ENCODE assay signal across 10 mouse cellular contexts in genomic region chr3:108567990-108568877, GRCm38 (mm10). TPM values are rescaled to one million over a fixed set of nuclear protein-coding genes. Genes with fewer than 3 reads are reported as not detected.
A peak's percentile ranks its signal among the peaks of the same experiment; 100 is the strongest.
DNase-seq lines count a peak whose midpoint lies in the region; ATAC-seq lines count a peak whose summit lies in the region.
"Had no signal": no experiment of that assay in that cellular context is flagged by ENCODE, and none has a peak within 500 bp of the region (broad histone marks: within the 10 kb centered on the region; RNA-seq: fewer than 3 reads in every experiment).

No protein-coding gene starts in this region.

- H3K27ac ChIP-seq in limb, embryonic 12.5 days = 0 out of 2 replicates have a peak overlapping the region, but pooled peaks have one; percentile 0
- H3K27ac ChIP-seq in limb, embryonic 10.5 days = no peak overlapping the region
- peak overlapping the region; percentile 60 for H3K27ac ChIP-seq in embryonic facial prominence, embryonic 13.5 days
- peak overlapping the region; percentile 86 for H3K27ac ChIP-seq in neural tube, embryonic 11.5 days (ENCODE audit: low read depth, low read length)

- no peaks in the 10 kb centered on the region for H3K36me3 ChIP-seq in limb, embryonic 12.5 days
- no peaks in the 10 kb centered on the region for H3K36me3 ChIP-seq in limb, embryonic 10.5 days
- H3K36me3 ChIP-seq in embryonic facial prominence, embryonic 13.5 days = no peaks in the 10 kb centered on the region
- no peaks in the 10 kb centered on the region for H3K36me3 ChIP-seq in neural tube, embryonic 11.5 days (ENCODE audit: control insufficient read depth, insufficient read depth, low read length)
- H3K36me3 ChIP-seq: G1E had no signal

- intact Hi-C loops in gastrocnemius, postnatal 36 days (cut with DNase I) = loop anchor here (5.0 kb wide), 1 partner anchor 101 kb away; no protein-coding TSS in a partner anchor

- 63% methylated on average over 15 of the region's 15 CpGs for WGBS in limb, embryonic 12.5 days
- WGBS in limb, embryonic 10.5 days = 67% methylated on average over 15 of the region's 15 CpGs
- 22% methylated on average over 15 of the region's 15 CpGs for WGBS in embryonic facial prominence, embryonic 13.5 days
- 31% methylated on average over 15 of the region's 15 CpGs for WGBS in neural tube, embryonic 11.5 days

- DNase-seq in limb, embryonic 10.5 days (ENCODE audit: low spot score) = no peak
- peak; percentile 38 to 69 for DNase-seq in layer of hippocampus, adult 8-10 months (ENCODE audit: low spot score in 2 of 2)
- DNase-seq in neural tube, embryonic 11.5 days (ENCODE audit: low spot score) = peak; percentile 64
- no peak for DNase-seq in ovary, postnatal 36 days (ENCODE audit: low spot score)
- DNase-seq in gastrocnemius, postnatal 36 days = no peak
- DNase-seq in adrenal gland, postnatal 36 days = no peak
- DNase-seq: lung, postnatal 4 days had no signal

- H3K4me2 ChIP-seq in limb, embryonic 12.5 days = no peak overlapping the region
- H3K4me2 ChIP-seq in embryonic facial prominence, embryonic 13.5 days = no peak overlapping the region
- H3K4me2 ChIP-seq in neural tube, embryonic 11.5 days (ENCODE audit: low read depth) = no peak overlapping the region

- H3K4me3 ChIP-seq in limb, embryonic 12.5 days (replicated peaks) = no peak overlapping the region
- no peak overlapping the region for H3K4me3 ChIP-seq in limb, embryonic 10.5 days
- no peak overlapping the region for H3K4me3 ChIP-seq in embryonic facial prominence, embryonic 13.5 days
- H3K4me3 ChIP-seq in neural tube, embryonic 11.5 days (ENCODE audit: low read depth, low read length) = no peak overlapping the region

- H3K9me3 ChIP-seq in limb, embryonic 12.5 days = no peaks in the 10 kb centered on the region
- H3K9me3 ChIP-seq in limb, embryonic 10.5 days (replicated peaks) = no peaks in the 10 kb centered on the region
- H3K9me3 ChIP-seq in embryonic facial prominence, embryonic 13.5 days = no peaks in the 10 kb centered on the region
- no peaks in the 10 kb centered on the region for H3K9me3 ChIP-seq in neural tube, embryonic 11.5 days (ENCODE audit: control insufficient read depth, low read length)
- H3K9me3 ChIP-seq: G1E had no signal

- peaks cover 11% of the 10 kb centered on the region for H3K4me1 ChIP-seq in limb, embryonic 12.5 days (replicated peaks)
- peaks cover 15% of the 10 kb centered on the region for H3K4me1 ChIP-seq in limb, embryonic 10.5 days
- peaks cover 16% of the 10 kb centered on the region for H3K4me1 ChIP-seq in embryonic facial prominence, embryonic 13.5 days
- peaks cover 8% of the 10 kb centered on the region for H3K4me1 ChIP-seq in neural tube, embryonic 11.5 days (ENCODE audit: control insufficient read depth, insufficient read depth, low read length)

- no peaks in the 10 kb centered on the region for H3K27me3 ChIP-seq in limb, embryonic 12.5 days
- no peaks in the 10 kb centered on the region for H3K27me3 ChIP-seq in limb, embryonic 10.5 days (ENCODE audit: low read depth, poor library complexity, severe bottlenecking)
- no peaks in the 10 kb centered on the region for H3K27me3 ChIP-seq in embryonic facial prominence, embryonic 13.5 days
- H3K27me3 ChIP-seq in neural tube, embryonic 11.5 days (ENCODE audit: control insufficient read depth, insufficient read depth, low read length) = no peaks in the 10 kb centered on the region

- H3K9ac ChIP-seq in limb, embryonic 12.5 days (replicated peaks) = no peak overlapping the region
- 0 out of 2 replicates have a peak overlapping the region, but pooled peaks have one; percentile 6 for H3K9ac ChIP-seq in embryonic facial prominence, embryonic 13.5 days
- no peak overlapping the region for H3K9ac ChIP-seq in neural tube, embryonic 11.5 days (ENCODE audit: low read length)

- no peak for ATAC-seq in limb, embryonic 12.5 days (ENCODE audit: insufficient number of reproducible peaks, insufficient read depth, low FRiP score, low TSS enrichment, low read depth)
- ATAC-seq in embryonic facial prominence, embryonic 13.5 days (ENCODE audit: insufficient number of reproducible peaks, insufficient read depth, low FRiP score, low TSS enrichment, low read depth) = no peak
- ATAC-seq in neural tube, embryonic 11.5 days (ENCODE audit: insufficient read depth, low FRiP score, low TSS enrichment) = peak; percentile 61

RNA-seq across cellular contexts. Expression of gene Taf13, which starts 3.3 kb away (rescaled TPM):
- polyA plus RNA-seq in limb, embryonic 12.5 days (2016; fragmentation: Nextera tagmentation; extraction: Ambion mirVana) = 44.3 and 49.9 TPM in 2 replicates
- polyA plus RNA-seq in limb, embryonic 10.5 days (2016; fragmentation: Nextera tagmentation; extraction: Ambion mirVana) = 47.3 and 53.2 TPM in 2 replicates
- polyA plus RNA-seq in embryonic facial prominence, embryonic 13.5 days (2015; fragmentation: Nextera tagmentation; extraction: Ambion mirVana) = 43.3 and 53.2 TPM in 2 replicates
- 10 to 100 TPM; 22.1 to 28.2 (median 27.0) TPM for total RNA-seq in layer of hippocampus, adult 8-10 months (2022)
- 70.7 and 74.8 TPM in 2 replicates for polyA plus RNA-seq in neural tube, embryonic 11.5 days (2014; fragmentation: Nextera tagmentation; extraction: Ambion mirVana)
- 10 to 100 TPM; 18.0 to 21.4 TPM for total RNA-seq in gastrocnemius, postnatal 36 days (2021)
- total RNA-seq in adrenal gland, postnatal 36 days (2021) = 10 to 100 TPM; 29.2 to 36.0 TPM

RNA-seq across cellular contexts. Expression of gene Tmem167b, which starts 6.0 kb away (rescaled TPM):
- 37.4 and 39.2 TPM in 2 replicates for polyA plus RNA-seq in limb, embryonic 12.5 days (2016; fragmentation: Nextera tagmentation; extraction: Ambion mirVana)
- polyA plus RNA-seq in limb, embryonic 10.5 days (2016; fragmentation: Nextera tagmentation; extraction: Ambion mirVana) = 25.2 and 34.9 TPM in 2 replicates
- polyA plus RNA-seq in embryonic facial prominence, embryonic 13.5 days (2015; fragmentation: Nextera tagmentation; extraction: Ambion mirVana) = 45.5 and 46.3 TPM in 2 replicates
- 10 to 100 TPM; 48.9 to 63.5 (median 54.0) TPM for total RNA-seq in layer of hippocampus, adult 8-10 months (2022)
- polyA plus RNA-seq in neural tube, embryonic 11.5 days (2014; fragmentation: Nextera tagmentation; extraction: Ambion mirVana) = 55.4 and 56.6 TPM in 2 replicates
- 10 to 100 TPM; 12.3 to 14.0 TPM for total RNA-seq in gastrocnemius, postnatal 36 days (2021)
- total RNA-seq in adrenal gland, postnatal 36 days (2021) = 10 to 100 TPM; 55.1 to 65.9 TPM

RNA-seq across cellular contexts. Expression of gene Wdr47, which starts 22.8 kb away (rescaled TPM):
- polyA plus RNA-seq in limb, embryonic 12.5 days (2016; fragmentation: Nextera tagmentation; extraction: Ambion mirVana) = 10.9 TPM in 2 replicates
- 6.1 and 7.3 TPM in 2 replicates for polyA plus RNA-seq in limb, embryonic 10.5 days (2016; fragmentation: Nextera tagmentation; extraction: Ambion mirVana)
- 14.9 and 17.5 TPM in 2 replicates for polyA plus RNA-seq in embryonic facial prominence, embryonic 13.5 days (2015; fragmentation: Nextera tagmentation; extraction: Ambion mirVana)
- 100 to 1,000 TPM; 113 to 153 (median 135) TPM for total RNA-seq in layer of hippocampus, adult 8-10 months (2022)
- 50.1 and 54.6 TPM in 2 replicates for polyA plus RNA-seq in neural tube, embryonic 11.5 days (2014; fragmentation: Nextera tagmentation; extraction: Ambion mirVana)
- total RNA-seq in gastrocnemius, postnatal 36 days (2021) = 1 to 10 TPM; 4.3 TPM
- 10 to 100 TPM in 1 of 2 experiments, 1 to 10 TPM in 1; 8.0 to 12.3 TPM for total RNA-seq in adrenal gland, postnatal 36 days (2021)

RNA-seq across cellular contexts. Expression of gene 5330417C22Rik, which starts 31.9 kb away (rescaled TPM):
- polyA plus RNA-seq in limb, embryonic 12.5 days (2016; fragmentation: Nextera tagmentation; extraction: Ambion mirVana) = 0.21 and 0.29 TPM in 2 replicates
- polyA plus RNA-seq in limb, embryonic 10.5 days (2016; fragmentation: Nextera tagmentation; extraction: Ambion mirVana) = 0.28 and 0.40 TPM in 2 replicates
- 0.65 and 2.0 TPM in 2 replicates for polyA plus RNA-seq in embryonic facial prominence, embryonic 13.5 days (2015; fragmentation: Nextera tagmentation; extraction: Ambion mirVana)
- 10 to 100 TPM; 22.1 to 33.4 (median 25.9) TPM for total RNA-seq in layer of hippocampus, adult 8-10 months (2022)
- polyA plus RNA-seq in neural tube, embryonic 11.5 days (2014; fragmentation: Nextera tagmentation; extraction: Ambion mirVana) = 1.4 and 1.8 TPM in 2 replicates
- total RNA-seq in gastrocnemius, postnatal 36 days (2021) = under 1 TPM; 0.05 to 0.25 TPM
- total RNA-seq in adrenal gland, postnatal 36 days (2021) = 1 to 10 TPM; 1.7 to 5.3 TPM
- polyA plus RNA-seq: G1E had no signal

RNA-seq across cellular contexts. Expression of gene 1700013F07Rik, which starts 34.3 kb away (rescaled TPM):
- polyA plus RNA-seq in limb, embryonic 12.5 days (2016; fragmentation: Nextera tagmentation; extraction: Ambion mirVana) = not detected in 2 replicates
- 0.20 TPM in 1 of 2 replicates, not detected in the other for polyA plus RNA-seq in limb, embryonic 10.5 days (2016; fragmentation: Nextera tagmentation; extraction: Ambion mirVana)
- polyA plus RNA-seq in embryonic facial prominence, embryonic 13.5 days (2015; fragmentation: Nextera tagmentation; extraction: Ambion mirVana) = not detected in 2 replicates
- 1 to 10 TPM; 1.4 to 3.5 (median 2.3) TPM for total RNA-seq in layer of hippocampus, adult 8-10 months (2022)
- not detected in 2 replicates for polyA plus RNA-seq in neural tube, embryonic 11.5 days (2014; fragmentation: Nextera tagmentation; extraction: Ambion mirVana)
- total RNA-seq in gastrocnemius, postnatal 36 days (2021) = not detected
- total RNA-seq in adrenal gland, postnatal 36 days (2021) = not detected
- total RNA-seq: G1E had no signal
- polyA plus RNA-seq: G1E had no signal

Comparison
In these comparisons a context has a peak if more than half of its experiments do, and no peak if none do; other contexts are left out.
1. DNase-seq: peak in layer of hippocampus, adult 8-10 months (2 of 2) and neural tube, embryonic 11.5 days (single experiment); none in limb, embryonic 10.5 days (single experiment), ovary, postnatal 36 days (single experiment), gastrocnemius, postnatal 36 days (0 of 2) and adrenal gland, postnatal 36 days (0 of 2).